Mouse (Mus musculus) bone marrow, adult 2 months (tissue): ENCODE measurements around the gene Zfp704.

Source experiments
- CTCF ChIP-seq: fragments of 200-500 bp; IDR thresholded peaks from 2 replicates; pipeline ENCODE4 v1.5.1; 2011; ENCODE audit warnings: low read length, control low read depth; ENCODE audit not compliant: control insufficient read depth, insufficient read depth
- POLR2A ChIP-seq: fragments of 200-500 bp; IDR thresholded peaks from 2 replicates; pipeline ENCODE4 v1.6.1; 2011; ENCODE audit warnings: low read depth, mild to moderate bottlenecking, control low read depth, low read length, borderline replicate concordance; ENCODE audit not compliant: control insufficient read depth

GRCm38 (mm10) chr3:9543916-9544315 lies 66.0 kb downstream of the Zfp704 start:
- no peak for TF ChIP-seq CTCF
- TF ChIP-seq POLR2A, result no peak
